Mouse (Mus musculus): ENCODE measurements around the gene Rgs9.
"Not testable (repeated sequence)": the region's sequence is repeated elsewhere in the genome, so short reads cannot be mapped to it uniquely, and the experiment has no call there.

DNA sequence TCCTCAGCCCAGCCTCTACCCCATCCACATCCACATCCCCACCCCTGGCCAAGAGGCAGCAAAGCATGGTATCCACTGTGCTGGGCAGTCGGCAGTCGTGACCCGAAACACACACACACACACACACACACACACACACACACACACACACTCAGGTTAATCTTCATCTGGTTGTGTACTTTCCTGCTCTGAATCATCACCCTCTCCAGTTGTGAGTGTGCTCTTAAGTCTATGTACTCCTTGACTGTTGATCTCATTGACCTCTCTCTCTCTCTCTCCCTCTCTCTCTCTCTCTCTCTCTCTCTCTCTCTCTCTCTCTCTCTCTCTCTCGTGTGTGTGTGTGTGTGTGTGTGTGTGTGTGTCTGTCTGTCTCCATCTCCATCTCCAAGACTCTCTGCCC lies 44.7 kb upstream of the Rgs9 start:
- TF ChIP-seq CTCF (conservative IDR thresholded peaks at IDR 0.05; ENCODE audit: insufficient read depth, insufficient read length, low read depth, low read length); POLR2A (IDR thresholded peaks at IDR 0.05; ENCODE audit: low read depth, low read length): not testable (repeated sequence)
